Mouse (Mus musculus) spleen, adult 12 weeks (tissue): ENCODE data around the gene Gstcd.

Experiments used
- DNase-seq: peaks from one replicate; pipeline ENCODE4 v3.0.0; 2022; ENCODE audit warnings: low spot score

The Gstcd gene

GRCm38 (mm10) chr3:133091664-133092273 lies at the start of gene Gstcd, which contains the start of gene Ints12:
TSS of gene Gstcd (minus strand) at chr3:133092033.
TSS of gene Ints12 (plus strand) at chr3:133091840.
- DNase-seq, result peak; percentile 87

- no peak for DNase-seq
These were observed 40.8 kb upstream of the Gstcd start for GRCm38 (mm10) chr3:133132611-133133010.

- no peak for DNase-seq
These were observed 39.5 kb upstream of the Gstcd start for GRCm38 (mm10) chr3:133131372-133131771.

- no peak for DNase-seq
These were observed 21.4 kb upstream of the Gstcd start for GRCm38 (mm10) chr3:133113281-133113680.

- no peak for DNase-seq
These were observed 19.9 kb upstream of the Gstcd start for GRCm38 (mm10) chr3:133111741-133112140.

- DNase-seq, result no peak
These were observed 18.0 kb upstream of the Gstcd start for GRCm38 (mm10) chr3:133109844-133110243.

- DNase-seq, result no peak
These were observed 16.9 kb upstream of the Gstcd start for GRCm38 (mm10) chr3:133108731-133109130.

GRCm38 (mm10) chr3:133104436-133104835 lies 12.6 kb upstream of the Gstcd start:
- no peak for DNase-seq

GRCm38 (mm10) chr3:133103768-133104167 lies 11.9 kb upstream of the Gstcd start:
- no peak for DNase-seq

GRCm38 (mm10) chr3:133098909-133099308 lies 7.1 kb upstream of the Gstcd start:
- no peak for DNase-seq

GRCm38 (mm10) chr3:133098336-133098735 lies 6.5 kb upstream of the Gstcd start:
- DNase-seq, result no peak

GRCm38 (mm10) chr3:133097936-133098335 lies 6.1 kb upstream of the Gstcd start:
- DNase-seq, result no peak

GRCm38 (mm10) chr3:133094305-133094704 lies 2.5 kb upstream of the Gstcd start:
- no peak for DNase-seq

- DNase-seq, result no peak
These were observed 1.1 kb upstream of the Gstcd start for GRCm38 (mm10) chr3:133092936-133093335.

GRCm38 (mm10) chr3:133092274-133092853 lies 531 bp upstream of the Gstcd start:
- no peak for DNase-seq

- no peak for DNase-seq
These were observed 641 bp downstream of the Gstcd start for GRCm38 (mm10) chr3:133091121-133091663.

- no peak for DNase-seq
These were observed 1.3 kb downstream of the Gstcd start for GRCm38 (mm10) chr3:133090247-133091120.

- DNase-seq, result no peak
These were observed 6.0 kb downstream of the Gstcd start for GRCm38 (mm10) chr3:133085858-133086257.

- DNase-seq, result no peak
These were observed 9.1 kb downstream of the Gstcd start for GRCm38 (mm10) chr3:133082736-133083135.

GRCm38 (mm10) chr3:133075560-133075959 lies 16.3 kb downstream of the Gstcd start:
- DNase-seq, result no peak

GRCm38 (mm10) chr3:133052068-133052467 lies 39.8 kb downstream of the Gstcd start:
- DNase-seq, result no peak

GRCm38 (mm10) chr3:133033145-133033755 lies 58.6 kb downstream of the Gstcd start:
- no peak for DNase-seq
